Mouse (Mus musculus): Measurements from ENCODE around the gene Fgf2. TPM values are rescaled to one million over a fixed set of nuclear protein-coding genes. Genes with fewer than 3 reads are reported as not detected.

Fgf2 gene
- polyA plus RNA-seq, 1 experiment from 2014 or later = 1.4 TPM

DNA sequence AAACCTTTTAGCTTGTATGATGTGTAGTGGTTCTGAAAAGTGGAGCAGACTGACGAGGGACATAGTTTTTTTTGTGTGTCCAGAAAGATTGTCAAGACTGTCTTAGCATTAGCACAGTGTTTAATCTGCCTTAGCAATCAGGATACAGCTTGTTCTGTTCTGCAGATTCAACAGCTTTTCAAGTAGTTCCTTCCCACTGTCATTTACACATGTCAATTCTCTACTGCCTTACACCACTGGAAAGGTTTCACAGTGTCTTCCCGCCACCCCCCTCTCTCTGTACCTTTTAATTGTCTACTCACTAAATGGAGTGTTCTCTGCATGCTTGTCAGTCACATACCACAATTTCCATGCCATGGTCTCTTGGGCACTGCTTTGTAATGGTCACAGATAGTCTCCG is 73.0 kb downstream of the Fgf2 start:
- Histone ChIP-seq H3K4me2 (replicated peaks; ENCODE audit: low read depth, low read length) (peak overlapping the region; percentile 93), H3K9ac (replicated peaks; ENCODE audit: low read length) (peak overlapping the region; percentile 76), H3K27me3 (ENCODE audit: insufficient read depth, low read length) (no peaks in the 10 kb centered on the region), H3K9me3 (ENCODE audit: low read length) (no peaks in the 10 kb centered on the region), H3K36me3 (ENCODE audit: insufficient read depth, low read length) (peaks cover 3% of the 10 kb centered on the region), H3K4me1 (ENCODE audit: insufficient read depth, low read length) (peaks cover 22% of the 10 kb centered on the region), H3K4me3 (ENCODE audit: low read length) (peak overlapping the region; percentile 98), H3K27ac (ENCODE audit: low read length) (peak overlapping the region; percentile 94; the same call in 1 of the 2 replicates)
- no peak for ATAC-seq (ENCODE audit: low FRiP score, low TSS enrichment)
- 13% methylated on average over 3 of the region's 3 CpGs for WGBS

DNA sequence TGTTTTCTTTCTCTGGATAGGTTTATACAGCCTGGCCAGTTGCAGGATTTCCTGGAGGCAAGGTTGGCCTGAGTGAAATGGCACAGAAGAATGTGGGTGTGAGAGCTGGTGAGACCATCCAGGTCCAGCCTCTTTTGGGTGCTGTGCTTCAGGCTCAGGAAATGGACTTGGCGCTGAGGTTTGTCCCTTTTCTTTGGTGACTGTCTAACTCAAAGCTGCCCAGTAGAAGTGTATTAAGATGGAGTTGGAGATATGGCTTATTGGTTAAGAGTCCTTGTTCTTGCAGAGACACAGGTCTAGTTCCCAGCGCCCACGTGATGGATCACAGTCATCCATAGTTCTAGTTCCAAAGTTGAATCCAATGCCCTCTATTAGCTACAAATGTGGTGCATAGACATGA is 77.9 kb downstream of the Fgf2 start:
- Histone ChIP-seq H3K9ac (replicated peaks; ENCODE audit: low read length) (no peak overlapping the region), H3K4me3 (ENCODE audit: low read length) (no peak overlapping the region), H3K27me3 (ENCODE audit: insufficient read depth, low read length) (no peaks in the 10 kb centered on the region), H3K27ac (ENCODE audit: low read length) (no peak overlapping the region), H3K9me3 (ENCODE audit: low read length) (no peaks in the 10 kb centered on the region), H3K4me2 (replicated peaks; ENCODE audit: low read depth, low read length) (no peak overlapping the region), H3K4me1 (ENCODE audit: insufficient read depth, low read length) (peaks cover 10% of the 10 kb centered on the region), H3K36me3 (ENCODE audit: insufficient read depth, low read length) (peaks cover 16% of the 10 kb centered on the region)
- ATAC-seq (ENCODE audit: low FRiP score, low TSS enrichment) = no peak
- 97% methylated on average over 3 of the region's 3 CpGs for WGBS

DNA sequence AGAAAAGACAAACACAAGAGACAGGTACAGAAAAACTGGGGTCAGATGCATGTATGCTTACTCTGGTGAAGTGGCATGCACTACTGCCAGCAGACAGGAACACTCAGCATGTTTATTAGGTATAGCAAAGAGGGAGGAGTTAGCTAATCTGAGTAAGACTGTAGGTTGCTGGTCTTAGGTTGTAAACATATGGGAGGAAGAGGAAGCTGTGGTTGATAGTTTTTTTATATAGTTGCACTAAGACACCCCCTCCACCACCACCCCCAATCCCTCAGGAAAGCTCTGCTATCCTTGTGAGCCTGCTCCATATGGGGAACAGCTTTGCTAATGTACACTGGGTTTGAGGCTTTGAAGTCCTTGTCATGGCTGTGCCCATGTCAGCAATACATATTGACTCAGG is 82.2 kb downstream of the Fgf2 start:
- H3K27me3 ChIP-seq (ENCODE audit: insufficient read depth, low read length) = no peaks in the 10 kb centered on the region
- no peak overlapping the region for H3K27ac ChIP-seq (ENCODE audit: low read length)
- no peaks in the 10 kb centered on the region for H3K4me1 ChIP-seq (ENCODE audit: insufficient read depth, low read length)
- no peak for ATAC-seq (ENCODE audit: low FRiP score, low TSS enrichment)
- H3K9ac ChIP-seq (replicated peaks; ENCODE audit: low read length) = no peak overlapping the region
- H3K36me3 ChIP-seq (ENCODE audit: insufficient read depth, low read length) = peaks cover 20% of the 10 kb centered on the region
- no peak overlapping the region for H3K4me2 ChIP-seq (replicated peaks; ENCODE audit: low read depth, low read length)
- H3K9me3 ChIP-seq (ENCODE audit: low read length) = no peaks in the 10 kb centered on the region
- H3K4me3 ChIP-seq (ENCODE audit: low read length) = no peak overlapping the region

DNA sequence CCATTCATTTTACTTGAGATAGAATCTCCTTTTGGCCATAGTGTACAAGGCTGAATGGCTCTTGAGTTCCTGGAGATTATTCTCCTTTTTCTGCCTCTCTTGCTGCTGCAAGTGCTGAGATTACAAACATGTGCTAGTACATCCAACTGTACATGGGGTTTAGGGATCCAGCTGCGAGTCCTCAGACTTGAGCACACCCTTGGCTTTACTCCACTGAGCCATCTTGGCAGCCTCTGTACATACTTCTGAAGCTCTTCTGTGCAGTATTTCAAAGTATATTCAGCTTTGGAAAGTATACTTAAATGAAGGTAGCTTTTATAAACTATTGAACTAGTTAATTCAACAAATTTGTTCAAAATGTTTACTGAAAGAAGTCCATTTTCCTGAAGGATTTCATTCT is 91.6 kb downstream of the Fgf2 start:
- Histone ChIP-seq H3K27me3 (ENCODE audit: insufficient read depth, low read length) (no peaks in the 10 kb centered on the region), H3K4me2 (replicated peaks; ENCODE audit: low read depth, low read length) (no peak overlapping the region), H3K36me3 (ENCODE audit: insufficient read depth, low read length) (peaks cover 10% of the 10 kb centered on the region; the same call in 1 of the 2 replicates), H3K9ac (replicated peaks; ENCODE audit: low read length) (no peak overlapping the region), H3K4me1 (ENCODE audit: insufficient read depth, low read length) (no peaks in the 10 kb centered on the region), H3K9me3 (ENCODE audit: low read length) (no peaks in the 10 kb centered on the region), H3K27ac (ENCODE audit: low read length) (no peak overlapping the region), H3K4me3 (ENCODE audit: low read length) (no peak overlapping the region)
- WGBS = 80% methylated on average over 1 of the region's 1 CpGs
- ATAC-seq (ENCODE audit: low FRiP score, low TSS enrichment) = no peak

DNA sequence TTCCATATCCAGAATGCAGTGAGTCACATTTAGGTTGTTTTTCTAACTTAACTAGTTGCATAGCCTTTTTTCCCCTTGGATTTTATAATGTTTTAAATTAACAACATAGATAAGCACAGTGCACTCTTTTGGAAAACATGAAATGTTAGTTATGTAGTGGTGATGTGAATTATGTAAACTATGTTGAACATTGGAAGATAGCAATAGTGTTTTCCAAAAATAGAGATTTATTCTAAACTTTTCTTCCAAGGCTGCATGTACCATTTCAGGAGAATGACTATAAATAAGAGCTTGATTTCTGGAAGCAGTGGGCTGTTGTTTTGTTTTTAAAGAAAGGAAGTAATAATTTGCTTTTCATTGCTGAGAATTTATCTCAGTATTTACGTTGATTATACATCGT is 95.3 kb downstream of the Fgf2 start:
- ATAC-seq (ENCODE audit: low FRiP score, low TSS enrichment) = no peak

DNA sequence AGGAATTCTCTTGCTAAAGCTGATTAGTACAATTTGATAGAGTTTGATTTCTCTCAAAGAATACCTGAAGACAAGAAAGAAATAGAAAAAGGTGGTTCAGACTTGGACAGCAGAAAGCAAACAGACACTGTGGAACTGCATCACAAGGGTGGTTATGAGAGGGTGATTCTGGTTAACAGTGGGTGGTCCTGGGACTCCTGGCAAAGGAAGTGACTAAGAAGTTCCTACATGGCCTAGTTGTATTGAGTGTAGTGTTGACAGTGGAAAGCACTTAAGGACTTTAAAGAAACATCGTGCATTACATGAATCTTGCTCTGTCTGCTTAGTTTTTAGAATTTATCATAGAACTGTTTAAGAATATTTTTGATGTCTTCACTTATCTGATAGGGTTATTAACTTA is 107.8 kb downstream of the Fgf2 start:
- Histone ChIP-seq H3K27ac (ENCODE audit: low read length) (no peak overlapping the region), H3K4me1 (ENCODE audit: insufficient read depth, low read length) (no peaks in the 10 kb centered on the region), H3K4me2 (replicated peaks; ENCODE audit: low read depth, low read length) (no peak overlapping the region), H3K27me3 (ENCODE audit: insufficient read depth, low read length) (no peaks in the 10 kb centered on the region), H3K4me3 (ENCODE audit: low read length) (no peak overlapping the region), H3K9me3 (ENCODE audit: low read length) (no peaks in the 10 kb centered on the region), H3K9ac (replicated peaks; ENCODE audit: low read length) (no peak overlapping the region), H3K36me3 (ENCODE audit: insufficient read depth, low read length) (peaks cover 8% of the 10 kb centered on the region; the same call in 1 of the 2 replicates)
- WGBS = 96% methylated on average over 1 of the region's 1 CpGs
- no peak for ATAC-seq (ENCODE audit: low FRiP score, low TSS enrichment)

More for the DNA sequence above, 95.3 kb downstream of the Fgf2 start:
- H3K27me3 ChIP-seq (ENCODE audit: insufficient read depth, low read length) = no peaks in the 10 kb centered on the region
- peaks cover 10% of the 10 kb centered on the region; the same call in 1 of the 2 replicates for H3K36me3 ChIP-seq (ENCODE audit: insufficient read depth, low read length)
- H3K9me3 ChIP-seq (ENCODE audit: low read length) = no peaks in the 10 kb centered on the region
- no peak overlapping the region for H3K9ac ChIP-seq (replicated peaks; ENCODE audit: low read length)
- H3K4me2 ChIP-seq (replicated peaks; ENCODE audit: low read depth, low read length) = no peak overlapping the region
- H3K27ac ChIP-seq (ENCODE audit: low read length) = peak overlapping the region; percentile 50
- no peak overlapping the region for H3K4me3 ChIP-seq (ENCODE audit: low read length)
- no peaks in the 10 kb centered on the region for H3K4me1 ChIP-seq (ENCODE audit: insufficient read depth, low read length)
- 56% methylated on average over 2 of the region's 2 CpGs for WGBS

Other genes with a start within 250 kb of the Fgf2 start
- gene Il2, start 222.4 kb upstream of the Fgf2 start, polyA plus RNA-seq (2015; fragmentation: Nextera tagmentation; extraction: Ambion mirVana) = 0.34 TPM in 1 of 2 replicates, not detected in the other
- not detected in 2 replicates for gene Il21, start 115.7 kb upstream of the Fgf2 start, polyA plus RNA-seq (2015; fragmentation: Nextera tagmentation; extraction: Ambion mirVana)
- gene Bbs12, start 35.8 kb upstream of the Fgf2 start, polyA plus RNA-seq (2015; fragmentation: Nextera tagmentation; extraction: Ambion mirVana) = 9.2 and 9.7 TPM in 2 replicates
- gene Cetn4, start 35.6 kb upstream of the Fgf2 start, polyA plus RNA-seq (2015; fragmentation: Nextera tagmentation; extraction: Ambion mirVana) = 2.5 and 3.4 TPM in 2 replicates
- 41.5 and 43.4 TPM in 2 replicates for gene Spata5, start 71.5 kb downstream of the Fgf2 start, polyA plus RNA-seq (2015; fragmentation: Nextera tagmentation; extraction: Ambion mirVana)
- gene Nudt6, start 71.9 kb downstream of the Fgf2 start, polyA plus RNA-seq (2015; fragmentation: Nextera tagmentation; extraction: Ambion mirVana) = 7.7 and 8.4 TPM in 2 replicates